Mouse (Mus musculus): ENCODE measurements around the gene Nfu1.

- TF ChIP-seq CTCF (IDR thresholded peaks at IDR 0.05; ENCODE audit: low read depth) (no peak), EP300 (optimal IDR thresholded peaks at IDR 0.05) (no peak)
These were observed 19.8 kb downstream of the Nfu1 start for GRCm38 (mm10) chr6:87028881-87029280.

Measured in stomach, postnatal 0 days (tissue).